Mouse (Mus musculus): ENCODE results near the gene Scel.

GRCm38 (mm10) chr14:103513473-103513811 is 300 bp downstream of the Scel start:
- TF ChIP-seq POLR2A (IDR thresholded peaks at IDR 0.05; ENCODE audit: insufficient read length, low read depth) (no peak), E2F4 (IDR thresholded peaks at IDR 0.05; ENCODE audit: insufficient read depth) (no peak), SRF (IDR thresholded peaks at IDR 0.05; ENCODE audit: control insufficient read depth, insufficient read length, low read depth) (no peak), TCF12 (IDR thresholded peaks at IDR 0.05; ENCODE audit: insufficient read depth, poor library complexity, severe bottlenecking) (no peak), TCF3 (IDR thresholded peaks at IDR 0.05; ENCODE audit: insufficient read length, low read depth) (no peak), MYOD1 (IDR thresholded peaks at IDR 0.05; ENCODE audit: control insufficient read depth in 1 of 3, insufficient read length in 2 of 3, low read depth in 2 of 3) (no peak), USF1 (IDR thresholded peaks at IDR 0.05; ENCODE audit: low read depth) (no peak), MAX (IDR thresholded peaks at IDR 0.05; ENCODE audit: low read depth) (no peak), CEBPB (IDR thresholded peaks at IDR 0.05; ENCODE audit: insufficient read depth, poor library complexity, severe bottlenecking) (no peak)
